Mouse (Mus musculus) C2C12 (cell line): Measurements from ENCODE around the gene Prkcq.

ENCODE experiments used
- CEBPB ChIP-seq: IDR thresholded peaks from one replicate; pipeline ENCODE4 v1.6.1; 2011; ENCODE audit warnings: low read depth, mild to moderate bottlenecking, control low read depth, moderate library complexity
- CTCF ChIP-seq: IDR thresholded peaks from one replicate; pipeline ENCODE4 v1.5.1; 2011; ENCODE audit not compliant: control insufficient read depth, insufficient read depth, insufficient read length
- MAX ChIP-seq: IDR thresholded peaks from one replicate; pipeline ENCODE4 v1.6.1; 2011; ENCODE audit warnings: mild to moderate bottlenecking, control low read depth
- MYOD1 ChIP-seq: IDR thresholded peaks from one replicate; pipeline ENCODE4 v1.6.1; 2011; ENCODE audit warnings: low read depth; ENCODE audit not compliant: control insufficient read depth, insufficient read length
- MYOG ChIP-seq: IDR thresholded peaks from one replicate; pipeline ENCODE4 v1.6.1; 2011; ENCODE audit not compliant: control insufficient read depth, insufficient read length; ENCODE audit errors: extremely low read depth
- USF1 ChIP-seq: IDR thresholded peaks from one replicate; pipeline ENCODE4 v1.6.1; 2011; ENCODE audit warnings: low read depth, mild to moderate bottlenecking, control low read depth, moderate library complexity

DNA sequence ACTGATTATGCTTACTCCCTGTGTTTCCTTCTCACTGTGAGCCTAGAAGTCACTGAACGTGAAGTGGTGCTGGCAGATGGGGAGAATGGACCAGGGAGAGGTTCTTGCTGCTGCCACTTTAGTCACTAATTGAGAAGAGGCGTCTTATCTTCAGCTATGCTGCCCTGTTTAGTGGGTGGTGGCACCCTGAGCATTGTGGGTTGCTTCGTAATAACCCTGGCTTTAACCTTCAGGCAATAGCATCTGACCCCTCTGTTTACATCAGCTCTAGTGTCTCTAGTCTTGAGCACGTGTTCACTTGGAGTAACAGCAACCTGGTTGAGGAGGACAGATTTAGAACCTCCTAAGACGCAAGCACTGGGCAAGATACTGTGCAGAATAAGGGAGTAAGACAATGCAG is 44.9 kb downstream of the Prkcq start:
- no peak for TF ChIP-seq CTCF
- TF ChIP-seq MAX: no peak
- TF ChIP-seq USF1: no peak
- no peak for TF ChIP-seq MYOG
- TF ChIP-seq CEBPB: no peak
- no peak for TF ChIP-seq MYOD1
